Mouse (Mus musculus) olfactory bulb, adult 2 months (tissue): ENCODE measurements at regions not wholly inside any gene's neighbourhood (a gene's known extent, or its start where the extent isn't known, plus 50 kb on each side); places are given as distances from the start of the nearest gene placed in this dataset.

Source experiments
- CTCF ChIP-seq: fragments of 200-500 bp; IDR thresholded peaks from 2 replicates; pipeline ENCODE4 v1.5.1; 2012; ENCODE audit warnings: low read depth, mild to moderate bottlenecking, low read length, moderate library complexity; ENCODE audit not compliant: insufficient read depth
- POLR2A ChIP-seq: fragments of 200-500 bp; IDR thresholded peaks from 2 replicates; pipeline ENCODE4 v1.6.1; 2012; ENCODE audit warnings: mild to moderate bottlenecking, low read depth, low read length, moderate library complexity; ENCODE audit not compliant: insufficient read depth

GRCm38 (mm10) chr5:133898025-133898598, 201.4 kb upstream of the Castor2 start:
- TF ChIP-seq CTCF (no peak), POLR2A (no peak)
